Mouse (Mus musculus) heart, embryonic 10.5 days (tissue): Measurements from ENCODE around the gene Gngt1. TPM values are rescaled to one million over a fixed set of nuclear protein-coding genes. Genes with fewer than 3 reads are reported as not detected.

Source experiments
- DNase-seq: peaks from one replicate; pipeline ENCODE4 v3.0.0-alpha.2; 2017; ENCODE audit warnings: low spot score
- H3K27ac ChIP-seq: fragments of 300-500 bp; sonication (generic); 2 replicates; pipeline ENCODE4 v1.5.1; 2016; ENCODE audit warnings: mild to moderate bottlenecking
- H3K27me3 ChIP-seq: fragments of 300-500 bp; sonication (generic); 2 replicates; pipeline ENCODE4 v1.6.1; 2016; ENCODE audit warnings: mild to moderate bottlenecking; ENCODE audit not compliant: poor library complexity, insufficient read depth, severe bottlenecking
- H3K36me3 ChIP-seq: fragments of 300-500 bp; sonication (generic); 2 replicates; pipeline ENCODE4 v1.6.1; 2016; ENCODE audit warnings: mild to moderate bottlenecking, moderate library complexity
- H3K4me1 ChIP-seq: fragments of 300-500 bp; sonication (generic); 2 replicates; pipeline ENCODE4 v1.6.1; 2016; ENCODE audit warnings: mild to moderate bottlenecking
- H3K4me3 ChIP-seq: fragments of 300-500 bp; sonication (generic); 2 replicates; pipeline ENCODE4 v1.5.1; 2016; ENCODE audit warnings: mild to moderate bottlenecking, moderate library complexity
- H3K9me3 ChIP-seq: fragments of 300-500 bp; sonication (generic); 2 replicates; pipeline ENCODE4 v1.6.1; 2016; ENCODE audit warnings: mild to moderate bottlenecking, moderate library complexity
- WGBS: fragments of 180-500 bp; shearing (Covaris S2); methylation state at CpG from one replicate; pipeline ENCODE4 v1.1.7; 2016; 5-methylcytosine and 5-hydroxymethylcytosine counted together
- polyA plus RNA-seq: library from polyadenylated mRNA; unstranded; fragments of >200 nt; fragmentation: Nextera tagmentation; extraction: Ambion mirVana; gene quantifications from 2 replicates; pipeline ENCODE4 v1.2.1, GENCODE M21; 2016

Gngt1 gene
- polyA plus RNA-seq, 1 experiment from 2014 or later: not detected

DNA sequence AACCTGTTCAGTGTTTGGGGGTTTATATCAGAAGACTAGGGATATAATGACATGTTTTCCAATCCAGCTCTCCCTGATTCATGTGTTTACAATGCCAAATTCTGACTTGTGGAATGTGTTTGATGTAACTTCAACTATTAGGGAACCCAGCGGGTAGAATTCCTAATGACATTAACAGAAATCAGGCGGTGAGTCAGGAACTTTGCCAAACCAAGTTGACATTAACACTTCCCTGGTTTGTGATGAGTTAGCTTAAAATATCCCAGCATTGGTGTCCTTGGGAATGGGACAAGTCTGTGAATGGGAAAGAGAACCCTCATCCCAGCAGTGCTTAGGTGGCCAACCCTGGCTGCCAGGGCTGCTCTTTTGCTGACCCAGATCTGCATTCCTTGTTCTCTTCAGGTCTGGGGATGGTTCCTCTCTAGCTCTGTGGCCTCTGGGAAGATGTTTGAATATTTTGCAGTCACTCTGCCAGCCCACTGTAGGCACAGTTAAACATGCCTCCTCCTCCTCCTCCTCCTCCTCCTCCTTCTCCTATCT, 15.0 kb downstream of the Gngt1 start:
- Histone ChIP-seq H3K27ac (no peak overlapping the region), H3K36me3 (no peaks in the 10 kb centered on the region), H3K9me3 (no peaks in the 10 kb centered on the region), H3K4me1 (0 out of 2 replicates have a peak, but pooled peaks cover 11% of the 10 kb centered on the region), H3K27me3 (no peaks in the 10 kb centered on the region), H3K4me3 (no peak overlapping the region)
- 56% methylated on average over 2 of the region's 2 CpGs for whole genome bisulfite sequencing
- no peak for DNase-seq

DNA sequence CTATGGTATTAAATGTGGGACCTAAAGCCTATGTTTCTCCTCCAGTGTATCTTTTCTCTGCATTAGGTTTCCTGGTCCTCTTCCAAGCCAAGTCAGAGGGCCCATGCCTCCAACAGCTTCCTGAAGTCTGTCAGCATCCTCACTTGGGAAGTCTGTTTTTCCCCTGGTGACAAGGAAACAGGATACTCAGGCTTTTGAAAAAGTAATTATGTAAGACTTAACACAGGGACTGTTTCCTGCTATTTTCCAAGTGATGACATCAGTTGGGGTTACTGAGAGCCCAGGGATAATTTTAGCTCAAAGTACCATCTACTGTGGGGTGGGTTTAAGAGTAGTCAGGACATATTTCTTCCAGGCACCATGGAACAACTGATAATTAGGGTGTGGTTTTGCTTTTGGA, 16.0 kb downstream of the Gngt1 start:
- Histone ChIP-seq H3K36me3 (no peaks in the 10 kb centered on the region), H3K27ac (no peak overlapping the region), H3K4me1 (0 out of 2 replicates have a peak, but pooled peaks cover 8% of the 10 kb centered on the region), H3K27me3 (no peaks in the 10 kb centered on the region), H3K4me3 (no peak overlapping the region), H3K9me3 (no peaks in the 10 kb centered on the region)
- DNase-seq: no peak

DNA sequence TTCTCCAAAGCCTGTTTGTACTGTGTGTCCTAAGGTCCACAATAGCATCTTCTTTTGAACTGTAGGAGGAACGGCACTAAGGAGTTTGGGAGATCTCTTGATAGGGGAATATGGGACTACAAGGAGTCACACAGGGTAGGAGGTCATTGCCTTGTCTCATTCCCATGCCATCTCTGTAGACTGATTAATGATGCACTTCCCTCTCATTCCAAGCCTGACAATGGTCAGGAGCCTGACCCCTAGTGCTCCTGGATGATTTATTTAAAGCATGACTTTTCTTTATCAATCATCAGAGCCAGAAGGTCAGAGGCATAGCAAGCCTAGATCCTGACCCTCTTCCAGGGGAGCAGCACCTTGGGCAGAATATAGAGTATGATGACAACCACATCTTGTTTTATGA, 29.1 kb downstream of the Gngt1 start:
- no peaks in the 10 kb centered on the region for H3K4me1 ChIP-seq
- WGBS: 55% methylated on average over 1 of the region's 1 CpGs
- DNase-seq: no peak
- no peak overlapping the region for H3K4me3 ChIP-seq
- no peaks in the 10 kb centered on the region for H3K27me3 ChIP-seq
- no peak overlapping the region for H3K27ac ChIP-seq
- no peaks in the 10 kb centered on the region for H3K36me3 ChIP-seq
- no peaks in the 10 kb centered on the region for H3K9me3 ChIP-seq

- no peaks in the 10 kb centered on the region for H3K27me3 ChIP-seq
- no peak overlapping the region for H3K27ac ChIP-seq
- DNase-seq: no peak
- no peaks in the 10 kb centered on the region for H3K36me3 ChIP-seq
- H3K9me3 ChIP-seq: no peaks in the 10 kb centered on the region
- H3K4me1 ChIP-seq: no peaks in the 10 kb centered on the region
- WGBS: 58% methylated on average over 2 of the region's 2 CpGs
- no peak overlapping the region for H3K4me3 ChIP-seq
Measured at GRCm38 (mm10) chr6:4026367-4026766, 32.8 kb downstream of the Gngt1 start.

GRCm38 (mm10) chr6:4030956-4031355, 37.4 kb downstream of the Gngt1 start:
- H3K4me3 ChIP-seq: no peak overlapping the region
- H3K27me3 ChIP-seq: no peaks in the 10 kb centered on the region
- no peak for DNase-seq
- no peaks in the 10 kb centered on the region for H3K4me1 ChIP-seq
- no peak overlapping the region for H3K27ac ChIP-seq
- H3K36me3 ChIP-seq: no peaks in the 10 kb centered on the region
- 74% methylated on average over 3 of the region's 3 CpGs for WGBS
- H3K9me3 ChIP-seq: no peaks in the 10 kb centered on the region

DNA sequence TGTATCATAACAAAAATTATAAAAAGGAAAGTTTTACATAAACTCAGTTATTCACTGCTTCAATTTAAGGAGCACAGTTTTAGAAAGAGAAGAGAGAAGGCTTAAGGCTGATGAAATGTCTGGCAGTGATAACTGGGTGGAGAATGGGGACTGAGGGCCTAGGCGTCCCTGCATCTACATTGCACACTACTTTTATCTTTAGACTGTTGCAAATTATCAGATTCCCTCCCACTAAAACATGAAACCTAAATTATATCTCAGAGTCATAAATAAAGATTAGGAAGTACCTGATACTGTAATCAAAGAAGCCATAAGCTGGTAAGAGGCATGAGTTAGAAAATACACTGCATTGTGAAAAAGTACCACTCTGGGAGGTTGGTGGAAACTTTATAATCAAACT, 48.2 kb downstream of the Gngt1 start:
- no peak overlapping the region for H3K4me3 ChIP-seq
- H3K36me3 ChIP-seq: no peaks in the 10 kb centered on the region
- WGBS: 55% methylated on average over 1 of the region's 1 CpGs

More for the DNA sequence above, 48.2 kb downstream of the Gngt1 start:
- DNase-seq: no peak
- no peaks in the 10 kb centered on the region for H3K9me3 ChIP-seq
- H3K27ac ChIP-seq: no peak overlapping the region
- H3K27me3 ChIP-seq: no peaks in the 10 kb centered on the region
- no peaks in the 10 kb centered on the region for H3K4me1 ChIP-seq

Other genes with a start within 250 kb of the Gngt1 start
- 0.81 and 1.4 TPM in 2 replicates for gene Calcr, start 229.1 kb upstream of the Gngt1 start, polyA plus RNA-seq
- 3.0 and 3.9 TPM in 2 replicates for gene Tfpi2, start 4.9 kb upstream of the Gngt1 start, polyA plus RNA-seq
- gene Gng11, start 10.1 kb downstream of the Gngt1 start, polyA plus RNA-seq: 49.5 and 57.8 TPM in 2 replicates
- gene Bet1, start 93.2 kb downstream of the Gngt1 start, polyA plus RNA-seq: 45.9 and 57.3 TPM in 2 replicates